ENCODE assay signal across 9 mouse cellular contexts in genomic region chr5:114921551-114922365, GRCm38 (mm10). TPM values are rescaled to one million over a fixed set of nuclear protein-coding genes. Genes with fewer than 3 reads are reported as not detected.
DNase-seq lines count a peak whose midpoint lies in the region; ATAC-seq and TF ChIP-seq lines count a peak whose summit lies in the region.
"Had no signal": no experiment of that assay in that cellular context is flagged by ENCODE, and none has a peak within 500 bp of the region (broad histone marks: within the 10 kb centered on the region; RNA-seq: fewer than 3 reads in every experiment).

No protein-coding gene starts in this region.

- no peaks in the 10 kb centered on the region for H3K9me3 ChIP-seq in MEL (replicated peaks; ENCODE audit: insufficient read depth, low read length)
- H3K9me3 ChIP-seq in liver, embryonic 15.5 days (replicated peaks), result no peaks in the 10 kb centered on the region
- no peaks in the 10 kb centered on the region for H3K9me3 ChIP-seq in forebrain, postnatal 0 days (ENCODE audit: low read length)
- H3K9me3 ChIP-seq in forebrain, embryonic 12.5 days, result no peaks in the 10 kb centered on the region
- H3K9me3 ChIP-seq: limb, embryonic 15.5 days had no signal

- H3K79me2 ChIP-seq in MEL (ENCODE audit: control insufficient read depth, insufficient read depth, low read length, poor library complexity), result peaks cover 3% of the 10 kb centered on the region; the same call in 1 of the 2 replicates

- peak overlapping the region; percentile 54 for H3K4me2 ChIP-seq in liver, embryonic 15.5 days
- H3K4me2 ChIP-seq in forebrain, postnatal 0 days (ENCODE audit: low read depth), result no peak overlapping the region
- no peak overlapping the region for H3K4me2 ChIP-seq in forebrain, embryonic 12.5 days
- H3K4me2 ChIP-seq: limb, embryonic 15.5 days had no signal

- peaks cover 5 to 43% of the 10 kb centered on the region in 2 experiments for H3K4me1 ChIP-seq in MEL (ENCODE audit: control insufficient read depth in 1 of 2, insufficient read depth in 2 of 2, low read length in 2 of 2)
- H3K4me1 ChIP-seq in liver, embryonic 15.5 days (replicated peaks), result peaks cover 18% of the 10 kb centered on the region
- no peaks in the 10 kb centered on the region for H3K4me1 ChIP-seq in forebrain, postnatal 0 days (ENCODE audit: insufficient read depth)
- H3K4me1 ChIP-seq in forebrain, embryonic 12.5 days, result peaks cover 12% of the 10 kb centered on the region

- 27% methylated on average over 19 of the region's 19 CpGs for WGBS in liver, embryonic 15.5 days (ENCODE audit: insufficient replicate concordance)
- 72% methylated on average over 19 of the region's 19 CpGs for WGBS in forebrain, postnatal 0 days
- WGBS in forebrain, embryonic 12.5 days, result 81% methylated on average over 19 of the region's 19 CpGs

- DNase-seq in MEL (ENCODE audit: low read depth, low spot score), result peak; percentile 97
- DNase-seq in spleen, postnatal 10 days (ENCODE audit: low spot score in 2 of 2), result peak; percentile 41 to 69
- no peak for DNase-seq in forebrain, postnatal 0 days
- DNase-seq in ovary, postnatal 10 days (ENCODE audit: low spot score), result no peak
- DNase-seq in layer of hippocampus, postnatal 14 days (ENCODE audit: low spot score in 2 of 2), result no peak

- ATAC-seq in granulocyte monocyte progenitor cell, adult 5-6 weeks (replicated peaks; ENCODE audit: poor library complexity, severe bottlenecking), result peak; percentile 88
- peak; percentile 19; the same call in 1 of the 2 replicates for ATAC-seq in liver, embryonic 15.5 days (ENCODE audit: insufficient read depth)
- no peak for ATAC-seq in forebrain, postnatal 0 days
- ATAC-seq in forebrain, embryonic 12.5 days (ENCODE audit: low FRiP score), result no peak

- TF ChIP-seq CTCF in MEL (IDR thresholded peaks at IDR 0.05 in 2 of 3, conservative IDR thresholded peaks at IDR 0.05 in 1 of 3; ENCODE audit: control insufficient read depth in 1 of 3, insufficient read depth in 1 of 3, low read depth in 2 of 3, low read length in 3 of 3, poor library complexity in 1 of 3, severe bottlenecking in 1 of 3), result peak in 2 of 3 experiments; percentile 25 to 44; a peak in 3 of 6 replicates
- TF ChIP-seq CTCF in forebrain, postnatal 0 days (IDR thresholded peaks at IDR 0.05; ENCODE audit: low read depth), result no peak

- no peaks in the 10 kb centered on the region for H3K27me3 ChIP-seq in MEL (ENCODE audit: control insufficient read depth in 1 of 2, insufficient read depth in 2 of 2, low read length in 2 of 2)
- no peaks in the 10 kb centered on the region for H3K27me3 ChIP-seq in liver, embryonic 15.5 days
- H3K27me3 ChIP-seq in forebrain, postnatal 0 days (ENCODE audit: insufficient read depth, low read length), result no peaks in the 10 kb centered on the region
- no peaks in the 10 kb centered on the region for H3K27me3 ChIP-seq in forebrain, embryonic 12.5 days
- H3K27me3 ChIP-seq: limb, embryonic 15.5 days had no signal

- peak; percentile 63 to 79; a peak in 3 of 4 replicates for TF ChIP-seq EP300 in MEL (IDR thresholded peaks at IDR 0.05; ENCODE audit: low read depth in 1 of 2, low read length in 2 of 2)

- peaks cover 0 to 25% of the 10 kb centered on the region in 2 experiments; a peak in 2 of 4 replicates for H3K36me3 ChIP-seq in MEL (ENCODE audit: control insufficient read depth in 1 of 2, insufficient read depth in 2 of 2, low read length in 2 of 2)
- no peaks in the 10 kb centered on the region for H3K36me3 ChIP-seq in liver, embryonic 15.5 days (replicated peaks)
- no peaks in the 10 kb centered on the region for H3K36me3 ChIP-seq in forebrain, postnatal 0 days (ENCODE audit: insufficient read depth)
- H3K36me3 ChIP-seq in forebrain, embryonic 12.5 days (replicated peaks), result no peaks in the 10 kb centered on the region
- H3K36me3 ChIP-seq: limb, embryonic 15.5 days had no signal

- TF ChIP-seq RAD21 in MEL (IDR thresholded peaks at IDR 0.05; ENCODE audit: low read depth, low read length), result peak; percentile 20

- peak overlapping the region; percentile 50 to 74 for H3K4me3 ChIP-seq in MEL (ENCODE audit: control insufficient read depth in 1 of 2, insufficient read depth in 1 of 2, low read depth in 2 of 2, low read length in 2 of 2)
- H3K4me3 ChIP-seq in liver, embryonic 15.5 days (replicated peaks), result no peak overlapping the region
- no peak overlapping the region for H3K4me3 ChIP-seq in forebrain, postnatal 0 days (ENCODE audit: low read depth, low read length)
- H3K4me3 ChIP-seq in forebrain, embryonic 12.5 days (replicated peaks), result no peak overlapping the region
- H3K4me3 ChIP-seq: limb, embryonic 15.5 days had no signal

- H3K9ac ChIP-seq in MEL (ENCODE audit: control insufficient read depth, low read depth, low read length, poor library complexity, severe bottlenecking), result peak overlapping the region; percentile 78
- H3K9ac ChIP-seq in liver, embryonic 15.5 days, result no peak overlapping the region
- no peak overlapping the region for H3K9ac ChIP-seq in forebrain, postnatal 0 days
- no peak overlapping the region for H3K9ac ChIP-seq in forebrain, embryonic 12.5 days
- H3K9ac ChIP-seq: limb, embryonic 15.5 days had no signal

- H3K27ac ChIP-seq in MEL (ENCODE audit: control insufficient read depth, low read depth, low read length), result peak overlapping the region; percentile 98
- H3K27ac ChIP-seq in liver, embryonic 15.5 days (replicated peaks), result no peak overlapping the region; the same call in 1 of the 2 replicates
- H3K27ac ChIP-seq in forebrain, postnatal 0 days (ENCODE audit: low read depth, low read length), result no peak overlapping the region
- no peak overlapping the region for H3K27ac ChIP-seq in forebrain, embryonic 12.5 days
- H3K27ac ChIP-seq: limb, embryonic 15.5 days had no signal

- peak; percentile 75 to 80 for TF ChIP-seq POLR2A in MEL (IDR thresholded peaks at IDR 0.05; ENCODE audit: control insufficient read depth in 1 of 2, insufficient read depth in 1 of 2, low read depth in 1 of 2, low read length in 2 of 2, poor library complexity in 1 of 2)

TF ChIP-seq in MEL, 35 proteins besides CTCF, POLR2A, EP300 and RAD21 (continues in another document):
- TF ChIP-seq SIN3A (IDR thresholded peaks at IDR 0.05; ENCODE audit: low read length) (peak; percentile 80; the same call in 1 of the 2 replicates), MAX (IDR thresholded peaks at IDR 0.05; ENCODE audit: low read length) (peak; percentile 96), MAZ (IDR thresholded peaks at IDR 0.05; ENCODE audit: low read depth, low read length) (no peak)

RNA-seq across cellular contexts. Expression of gene Oasl1, which starts 1.3 kb away (rescaled TPM):
- 8.2 and 11.5 TPM in 2 replicates for total RNA-seq in MEL (2012; rRNA removed)
- polyA plus RNA-seq in MEL (2012; ENCODE audit: insufficient read depth in 1 of 2, insufficient read length in 2 of 2, low read depth in 1 of 2, low replicate concordance in 2 of 2, missing spikeins in 1 of 2), result 10 to 100 TPM in 1 of 2 experiments, not detected in 1; 33.3 TPM
- total RNA-seq in granulocyte monocyte progenitor cell, adult 5-6 weeks (2014; fragmentation: Nextera tagmentation), result 5.2 and 5.4 TPM in 2 replicates
- total RNA-seq in granulocyte monocyte progenitor cell, adult 5-6 weeks (2017), result 0.73 and 1.8 TPM in 2 replicates
- 0.51 and 0.88 TPM in 2 replicates for polyA plus RNA-seq in liver, embryonic 15.5 days (2015; fragmentation: Nextera tagmentation; extraction: Ambion mirVana)
- 0.54 and 1.7 TPM in 2 replicates for total RNA-seq in forebrain, postnatal 0 days (2014; rRNA removed)
- 0.38 and 0.73 TPM in 2 replicates for polyA plus RNA-seq in forebrain, postnatal 0 days (2015; fragmentation: Nextera tagmentation; extraction: Ambion mirVana)
- polyA plus RNA-seq in forebrain, embryonic 12.5 days (2016; fragmentation: Nextera tagmentation; extraction: Ambion mirVana), result 0.26 TPM in 1 of 2 replicates, not detected in the other
- total RNA-seq in layer of hippocampus, postnatal 14 days (2021), result not detected

RNA-seq across cellular contexts. Expression of gene 2210016L21Rik, which starts 20.2 kb away (rescaled TPM):
- total RNA-seq in MEL (2012; rRNA removed), result 14.4 and 16.2 TPM in 2 replicates
- polyA plus RNA-seq in MEL (2012; ENCODE audit: insufficient read depth in 1 of 2, insufficient read length in 2 of 2, low read depth in 1 of 2, low replicate concordance in 2 of 2, missing spikeins in 1 of 2), result 10 to 100 TPM in 1 of 2 experiments, not detected in 1; 46.1 TPM
- total RNA-seq in granulocyte monocyte progenitor cell, adult 5-6 weeks (2014; fragmentation: Nextera tagmentation), result 9.0 and 12.3 TPM in 2 replicates
- 10.7 and 14.2 TPM in 2 replicates for total RNA-seq in granulocyte monocyte progenitor cell, adult 5-6 weeks (2017)
- polyA plus RNA-seq in liver, embryonic 15.5 days (2015; fragmentation: Nextera tagmentation; extraction: Ambion mirVana), result 10.2 and 12.3 TPM in 2 replicates
- total RNA-seq in forebrain, postnatal 0 days (2014; rRNA removed), result 81.0 and 86.0 TPM in 2 replicates
- polyA plus RNA-seq in forebrain, postnatal 0 days (2015; fragmentation: Nextera tagmentation; extraction: Ambion mirVana), result 167 and 170 TPM in 2 replicates
- polyA plus RNA-seq in forebrain, embryonic 12.5 days (2016; fragmentation: Nextera tagmentation; extraction: Ambion mirVana), result 57.9 and 61.0 TPM in 2 replicates
- total RNA-seq in layer of hippocampus, postnatal 14 days (2021), result 100 to 1,000 TPM; 187 to 201 TPM

RNA-seq across cellular contexts. Expression of gene Oasl2, which starts 25.0 kb away (rescaled TPM):
- 0.27 TPM in 1 of 2 replicates, not detected in the other for total RNA-seq in MEL (2012; rRNA removed)
- polyA plus RNA-seq in MEL (2012; ENCODE audit: insufficient read depth in 1 of 2, insufficient read length in 2 of 2, low read depth in 1 of 2, low replicate concordance in 2 of 2, missing spikeins in 1 of 2), result under 1 TPM in 1 of 2 experiments, not detected in 1; 0.63 TPM
- total RNA-seq in granulocyte monocyte progenitor cell, adult 5-6 weeks (2014; fragmentation: Nextera tagmentation), result 6.7 and 10.4 TPM in 2 replicates
- 4.7 and 7.6 TPM in 2 replicates for total RNA-seq in granulocyte monocyte progenitor cell, adult 5-6 weeks (2017)
- polyA plus RNA-seq in liver, embryonic 15.5 days (2015; fragmentation: Nextera tagmentation; extraction: Ambion mirVana), result 3.5 and 3.8 TPM in 2 replicates
- total RNA-seq in forebrain, postnatal 0 days (2014; rRNA removed), result 4.2 and 7.0 TPM in 2 replicates
- 4.2 and 4.8 TPM in 2 replicates for polyA plus RNA-seq in forebrain, postnatal 0 days (2015; fragmentation: Nextera tagmentation; extraction: Ambion mirVana)
- 1.9 and 2.4 TPM in 2 replicates for polyA plus RNA-seq in forebrain, embryonic 12.5 days (2016; fragmentation: Nextera tagmentation; extraction: Ambion mirVana)
- 1 to 10 TPM in 1 of 2 experiments, under 1 TPM in 1; 0.64 to 1.4 TPM for total RNA-seq in layer of hippocampus, postnatal 14 days (2021)

RNA-seq across cellular contexts. Expression of gene Hnf1a, which starts 49.1 kb away (rescaled TPM):
- 0.08 TPM in 1 of 2 replicates, not detected in the other for total RNA-seq in MEL (2012; rRNA removed)
- under 1 TPM in 1 of 2 experiments, not detected in 1; 0.28 TPM for polyA plus RNA-seq in MEL (2012; ENCODE audit: insufficient read depth in 1 of 2, insufficient read length in 2 of 2, low read depth in 1 of 2, low replicate concordance in 2 of 2, missing spikeins in 1 of 2)
- not detected in 2 replicates for total RNA-seq in granulocyte monocyte progenitor cell, adult 5-6 weeks (2014; fragmentation: Nextera tagmentation)
- not detected in 2 replicates for total RNA-seq in granulocyte monocyte progenitor cell, adult 5-6 weeks (2017)
- polyA plus RNA-seq in liver, embryonic 15.5 days (2015; fragmentation: Nextera tagmentation; extraction: Ambion mirVana), result 3.8 and 4.3 TPM in 2 replicates
- total RNA-seq in forebrain, postnatal 0 days (2014; rRNA removed), result not detected in 2 replicates
- polyA plus RNA-seq in forebrain, postnatal 0 days (2015; fragmentation: Nextera tagmentation; extraction: Ambion mirVana), result not detected in 2 replicates
- polyA plus RNA-seq in forebrain, embryonic 12.5 days (2016; fragmentation: Nextera tagmentation; extraction: Ambion mirVana), result not detected in 2 replicates
- total RNA-seq in layer of hippocampus, postnatal 14 days (2021), result not detected
- polyA plus RNA-seq: limb, embryonic 15.5 days had no signal

Comparison
In these comparisons a context has a peak if more than half of its experiments do, and no peak if none do; other contexts are left out.
1. DNase-seq: peak in MEL (single experiment) and spleen, postnatal 10 days (2 of 2); none in forebrain, postnatal 0 days (single experiment), ovary, postnatal 10 days (single experiment) and layer of hippocampus, postnatal 14 days (0 of 2).
2. H3K4me3 ChIP-seq: peak in MEL (2 of 2); none in liver, embryonic 15.5 days (single experiment), forebrain, postnatal 0 days (single experiment) and forebrain, embryonic 12.5 days (single experiment).
3. ATAC-seq: peak in granulocyte monocyte progenitor cell, adult 5-6 weeks (single experiment) and liver, embryonic 15.5 days (single experiment); none in forebrain, postnatal 0 days (single experiment) and forebrain, embryonic 12.5 days (single experiment).